Mouse (Mus musculus) myocyte (in vitro differentiated cells): Measurements from ENCODE around the gene Gm3409. TPM values are rescaled to one million over a fixed set of nuclear protein-coding genes. Genes with fewer than 3 reads are reported as not detected.

Experiments used
- H3K27me3 ChIP-seq: one replicate; pipeline ENCODE4 v1.6.1; 2011; ENCODE audit not compliant: control insufficient read depth, insufficient read depth, insufficient read length
- H3K36me3 ChIP-seq: one replicate; pipeline ENCODE4 v1.6.1; 2011; ENCODE audit not compliant: control insufficient read depth, insufficient read depth
- H3K4me2 ChIP-seq: one replicate; pipeline ENCODE4 v1.6.1; 2011; ENCODE audit warnings: low read depth, control low read depth
- H3K4me3 ChIP-seq: one replicate; pipeline ENCODE4 v1.5.1; 2011; ENCODE audit warnings: mild to moderate bottlenecking, control low read depth, moderate library complexity
- H3K79me2 ChIP-seq: one replicate; pipeline ENCODE4 v1.6.1; 2011; ENCODE audit not compliant: control insufficient read depth, insufficient read depth
- H3ac ChIP-seq: one replicate; pipeline ENCODE4 v1.6.1; 2011; ENCODE audit not compliant: control insufficient read depth, insufficient read length
- CEBPB ChIP-seq: IDR thresholded peaks from 2 replicates; pipeline ENCODE4 v1.6.1; 2011; ENCODE audit warnings: mild to moderate bottlenecking, moderate library complexity; ENCODE audit not compliant: poor library complexity, insufficient read depth, severe bottlenecking
- E2F4 ChIP-seq: IDR thresholded peaks from one replicate; pipeline ENCODE4 v1.6.1; 2011; ENCODE audit warnings: mild to moderate bottlenecking, control low read depth, moderate library complexity; ENCODE audit not compliant: insufficient read depth
- MAX ChIP-seq: IDR thresholded peaks from one replicate; pipeline ENCODE4 v1.6.1; 2011; ENCODE audit warnings: low read depth, mild to moderate bottlenecking, control low read depth
- MYOD1 ChIP-seq, 3 experiments: IDR thresholded peaks; one replicate each; pipeline ENCODE4 v1.6.1; 2011; ENCODE audit warnings: control low read depth in 2 of 3, low read depth in 2 of 3, mild to moderate bottlenecking in 2 of 3, moderate library complexity in 1 of 3; ENCODE audit not compliant: insufficient read length in 2 of 3, control insufficient read depth in 1 of 3
- MYOG ChIP-seq, 3 experiments: IDR thresholded peaks; one replicate each; pipeline ENCODE4 v1.6.1; 2011; ENCODE audit warnings: control low read depth in 2 of 3, low read depth in 2 of 3, mild to moderate bottlenecking in 2 of 3; ENCODE audit not compliant: insufficient read length in 2 of 3, control insufficient read depth in 1 of 3, insufficient read depth in 1 of 3
- POLR2A ChIP-seq: IDR thresholded peaks from one replicate; pipeline ENCODE4 v1.6.1; 2011; ENCODE audit warnings: low read depth, mild to moderate bottlenecking, control low read depth, moderate library complexity; ENCODE audit not compliant: insufficient read length
- POLR2AphosphoS2 ChIP-seq: IDR thresholded peaks from one replicate; pipeline ENCODE4 v1.6.1; 2011; ENCODE audit warnings: low read depth, control low read depth; ENCODE audit not compliant: insufficient read length
- REST ChIP-seq: IDR thresholded peaks from one replicate; pipeline ENCODE4 v1.6.1; 2011; ENCODE audit warnings: mild to moderate bottlenecking, control low read depth, moderate library complexity; ENCODE audit not compliant: insufficient read depth, insufficient read length
- SRF ChIP-seq: IDR thresholded peaks from one replicate; pipeline ENCODE4 v1.6.1; 2011; ENCODE audit warnings: low read depth; ENCODE audit not compliant: control insufficient read depth, insufficient read length
- TCF12 ChIP-seq: IDR thresholded peaks from one replicate; pipeline ENCODE4 v1.6.1; 2011; ENCODE audit warnings: mild to moderate bottlenecking, control low read depth; ENCODE audit not compliant: poor library complexity, insufficient read depth, severe bottlenecking
- TCF3 ChIP-seq: IDR thresholded peaks from one replicate; pipeline ENCODE4 v1.6.1; 2011; ENCODE audit warnings: low read depth, control low read depth; ENCODE audit not compliant: insufficient read length
- USF1 ChIP-seq: IDR thresholded peaks from one replicate; pipeline ENCODE4 v1.6.1; 2011; ENCODE audit warnings: low read depth, mild to moderate bottlenecking, control low read depth, moderate library complexity
- polyA plus RNA-seq: library from polyadenylated mRNA; unstranded; fragments of >200 nt; fragmentation: generic; extraction: Trizol; gene quantifications from one replicate; pipeline ENCODE4 v1.2.1, GENCODE M21; 2012; ENCODE audit warnings: missing spikeins

Gene Gm3409
- polyA plus RNA-seq, 1 experiment, result not detected

- Histone ChIP-seq H3K27me3 (peaks cover 21% of the 10 kb centered on the region), H3K79me2 (no peaks in the 10 kb centered on the region), H3K36me3 (no peaks in the 10 kb centered on the region), H3K4me3 (no peak within 1 kb of the TSS), H3K4me2 (no peak within 1 kb of the TSS), H3ac (no peak within 1 kb of the TSS)
- no peak for TF ChIP-seq SRF
- no peak for TF ChIP-seq CEBPB
- no peak for TF ChIP-seq TCF12
- no peak for TF ChIP-seq TCF3
- TF ChIP-seq USF1, result no peak
- TF ChIP-seq POLR2A, result no peak
- TF ChIP-seq MYOD1 (IDR thresholded peaks at IDR 0.05; ENCODE audit: control insufficient read depth in 1 of 3, insufficient read length in 2 of 3, low read depth in 2 of 3), result no peak
- no peak for TF ChIP-seq MYOG (IDR thresholded peaks at IDR 0.05; ENCODE audit: control insufficient read depth in 1 of 3, insufficient read depth in 1 of 3, insufficient read length in 2 of 3, low read depth in 2 of 3)
- TF ChIP-seq E2F4, result no peak
- TF ChIP-seq POLR2AphosphoS2, result no peak
- no peak for TF ChIP-seq REST
- no peak for TF ChIP-seq MAX
Observed at GRCm38 (mm10) chr5:146584478-146585306, 47.2 kb downstream of the Gm3409 start, which contains the start of gene Gpr12. Gene Gpr12, minus strand, starts transcription at chr5:146585239.

GRCm38 (mm10) chr5:146585307-146585651 is 47.8 kb downstream of the Gm3409 start:
- Histone ChIP-seq H3K4me2 (no peak overlapping the region), H3K4me3 (no peak overlapping the region), H3K79me2 (no peaks in the 10 kb centered on the region), H3K27me3 (peaks cover 21% of the 10 kb centered on the region), H3ac (no peak overlapping the region), H3K36me3 (no peaks in the 10 kb centered on the region)
- TF ChIP-seq MYOG (IDR thresholded peaks at IDR 0.05; ENCODE audit: control insufficient read depth in 1 of 3, insufficient read depth in 1 of 3, insufficient read length in 2 of 3, low read depth in 2 of 3) (no peak), MAX (no peak), POLR2AphosphoS2 (no peak), SRF (no peak), TCF3 (no peak), REST (no peak), MYOD1 (IDR thresholded peaks at IDR 0.05; ENCODE audit: control insufficient read depth in 1 of 3, insufficient read length in 2 of 3, low read depth in 2 of 3) (no peak), USF1 (no peak), TCF12 (no peak), E2F4 (no peak), POLR2A (no peak), CEBPB (no peak)

GRCm38 (mm10) chr5:146586357-146587070 is 49.1 kb downstream of the Gm3409 start:
- Histone ChIP-seq H3K27me3 (peaks cover 21% of the 10 kb centered on the region), H3ac (no peak overlapping the region), H3K36me3 (no peaks in the 10 kb centered on the region), H3K4me2 (no peak overlapping the region), H3K4me3 (no peak overlapping the region), H3K79me2 (no peaks in the 10 kb centered on the region)
- no peak for TF ChIP-seq POLR2A
- no peak for TF ChIP-seq MAX
- no peak for TF ChIP-seq TCF3
- TF ChIP-seq E2F4, result no peak
- TF ChIP-seq CEBPB, result no peak
- TF ChIP-seq POLR2AphosphoS2, result no peak
- TF ChIP-seq MYOD1 (IDR thresholded peaks at IDR 0.05; ENCODE audit: control insufficient read depth in 1 of 3, insufficient read length in 2 of 3, low read depth in 2 of 3), result no peak
- no peak for TF ChIP-seq REST
- no peak for TF ChIP-seq USF1
- TF ChIP-seq TCF12, result no peak

Other genes starting within 250 kb of the Gm3409 start
- not detected for gene Wasf3, start 152.7 kb upstream of the Gm3409 start, polyA plus RNA-seq
- not detected for gene Gm6408, start 55.7 kb upstream of the Gm3409 start, polyA plus RNA-seq
- not detected for gene Gm6370, start 46.3 kb upstream of the Gm3409 start, polyA plus RNA-seq
- not detected for gene 4930449I24Rik, start 35.2 kb upstream of the Gm3409 start, polyA plus RNA-seq
- not detected for gene Gm3402, start 23.5 kb upstream of the Gm3409 start, polyA plus RNA-seq
- not detected for gene Gm3404, start 11.8 kb upstream of the Gm3409 start, polyA plus RNA-seq
- not detected for gene Gm3415, start 18.5 kb downstream of the Gm3409 start, polyA plus RNA-seq
- gene Gpr12, start 47.6 kb downstream of the Gm3409 start, polyA plus RNA-seq, result not detected